Mouse (Mus musculus) monocyte, adult 5-6 weeks (primary cell): ENCODE data around the gene Prkag1. TPM values are rescaled to one million over a fixed set of nuclear protein-coding genes. Genes with fewer than 3 reads are reported as not detected.
"Not testable (repeated sequence)": the region's sequence is repeated elsewhere in the genome, so short reads cannot be mapped to it uniquely, and the experiment has no call there.

Experiments used
- ATAC-seq: fragments of 153-309, 156-312 bp; replicated peaks from 2 replicates; pipeline ENCODE4 v1.8.0; 2017; ENCODE audit warnings: mild to moderate bottlenecking; ENCODE audit not compliant: low TSS enrichment, insufficient number of reproducible peaks, severe bottlenecking, poor library complexity, low FRiP score
- total RNA-seq: library from RNA; stranded (forward); fragments of 200-1000, 200-491, 200-594 nt; gene quantifications from 3 replicates; pipeline ENCODE4 v1.2.3, GENCODE M21; 2017

Prkag1 gene
- total RNA-seq, 1 experiment from 2014 or later, result 132 TPM

- ATAC-seq, result no peak
Observed at GRCm38 (mm10) chr15:98833281-98833680, 2.0 kb upstream of the Prkag1 start.

- ATAC-seq, result no peak
Observed at GRCm38 (mm10) chr15:98832161-98833058, 1.1 kb upstream of the Prkag1 start.

- peak; percentile 42 for ATAC-seq
Observed at GRCm38 (mm10) chr15:98831684-98832035, 339 bp upstream of the Prkag1 start.

- ATAC-seq, result no peak
Observed at GRCm38 (mm10) chr15:98827611-98828011, 3.7 kb downstream of the Prkag1 start.

GRCm38 (mm10) chr15:98823434-98823833 lies 7.9 kb downstream of the Prkag1 start:
- no peak for ATAC-seq

- ATAC-seq, result no peak
Observed at GRCm38 (mm10) chr15:98822147-98822546, 9.2 kb downstream of the Prkag1 start.

GRCm38 (mm10) chr15:98821403-98821802 lies 9.9 kb downstream of the Prkag1 start:
- ATAC-seq, result peak; percentile 68

- no peak for ATAC-seq
Observed at GRCm38 (mm10) chr15:98820937-98821336, 10.4 kb downstream of the Prkag1 start.

GRCm38 (mm10) chr15:98818171-98818570 lies 13.2 kb downstream of the Prkag1 start:
- ATAC-seq, result no peak

GRCm38 (mm10) chr15:98812741-98813424 lies 18.4 kb downstream of the Prkag1 start:
- no peak for ATAC-seq

GRCm38 (mm10) chr15:98810212-98810611 lies 21.1 kb downstream of the Prkag1 start:
- ATAC-seq, result not testable (repeated sequence)

GRCm38 (mm10) chr15:98809390-98809789 lies 21.9 kb downstream of the Prkag1 start, which contains the start of gene Ddn:
TSS of gene Ddn (minus strand) at chr15:98809490.
- ATAC-seq, result no peak

GRCm38 (mm10) chr15:98808651-98809134 lies 22.6 kb downstream of the Prkag1 start:
- no peak for ATAC-seq

GRCm38 (mm10) chr15:98807895-98808650 lies 23.2 kb downstream of the Prkag1 start:
- ATAC-seq, result no peak

GRCm38 (mm10) chr15:98806809-98807770 lies 24.2 kb downstream of the Prkag1 start:
- ATAC-seq, result no peak

GRCm38 (mm10) chr15:98806071-98806808 lies 25.1 kb downstream of the Prkag1 start:
- no peak for ATAC-seq

GRCm38 (mm10) chr15:98805324-98806040 lies 25.8 kb downstream of the Prkag1 start:
- ATAC-seq, result no peak
